Mouse (Mus musculus): ENCODE results near the gene Elp5.

GRCm38 (mm10) chr11:70018131-70018990, 36.0 kb upstream of the Elp5 start:
- TF ChIP-seq CTCF (IDR thresholded peaks at IDR 0.05; ENCODE audit: extremely low read depth, insufficient read length, insufficient replicate concordance, low read depth, low read length) (no peak), POLR2A (IDR thresholded peaks at IDR 0.05; ENCODE audit: low read depth, low read length) (no peak)
